Mouse (Mus musculus): Measurements from ENCODE around the gene Ifitm7. TPM values are rescaled to one million over a fixed set of nuclear protein-coding genes. Genes with fewer than 3 reads are reported as not detected.

Gene Ifitm7
- polyA plus RNA-seq, 1 experiment from 2014 or later = 0.22 TPM

DNA sequence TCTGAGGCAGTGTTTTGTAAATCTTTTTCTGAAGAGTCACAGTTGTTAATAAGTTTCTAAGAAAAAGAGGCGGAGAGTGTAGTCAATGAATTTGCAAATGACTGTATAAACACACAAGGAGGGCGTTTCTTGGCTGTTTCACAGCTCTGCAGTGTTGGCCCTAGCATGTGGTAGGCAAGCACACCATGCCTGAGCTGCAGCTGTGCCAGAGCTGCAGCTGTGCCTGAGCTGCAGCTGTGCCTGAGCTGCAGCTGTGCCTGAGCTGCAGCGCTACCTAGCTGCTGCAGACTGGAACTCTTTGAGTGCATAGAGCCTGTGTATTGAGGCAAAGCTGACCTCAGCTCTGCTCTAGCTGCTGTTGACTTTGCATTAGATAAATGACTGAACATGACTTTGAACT is 17.5 kb upstream of the Ifitm7 start:
- peak overlapping the region; percentile 38; the same call in 1 of the 2 replicates for H3K27ac ChIP-seq
- 24% methylated on average over 3 of the region's 3 CpGs for WGBS
- no peaks in the 10 kb centered on the region for H3K27me3 ChIP-seq (ENCODE audit: insufficient read depth, low read length)
- no peaks in the 10 kb centered on the region for H3K36me3 ChIP-seq (ENCODE audit: insufficient read depth, low read length)
- H3K4me1 ChIP-seq (replicated peaks; ENCODE audit: insufficient read depth, low read length) = no peaks in the 10 kb centered on the region
- no peak overlapping the region for H3K4me3 ChIP-seq (replicated peaks; ENCODE audit: low read depth, low read length)
- no peak overlapping the region for H3K9ac ChIP-seq (ENCODE audit: low read depth, low read length)
- H3K9me3 ChIP-seq (replicated peaks; ENCODE audit: low read length) = no peaks in the 10 kb centered on the region
- peak; percentile 68 for ATAC-seq (replicated peaks; ENCODE audit: low FRiP score, low read depth)
- TF ChIP-seq CTCF (IDR thresholded peaks at IDR 0.05; ENCODE audit: low read depth) = peak; percentile 62
- peak; percentile 41 for DNase-seq (ENCODE audit: low spot score)
- H3K4me2 ChIP-seq (ENCODE audit: low read length) = no peak overlapping the region

DNA sequence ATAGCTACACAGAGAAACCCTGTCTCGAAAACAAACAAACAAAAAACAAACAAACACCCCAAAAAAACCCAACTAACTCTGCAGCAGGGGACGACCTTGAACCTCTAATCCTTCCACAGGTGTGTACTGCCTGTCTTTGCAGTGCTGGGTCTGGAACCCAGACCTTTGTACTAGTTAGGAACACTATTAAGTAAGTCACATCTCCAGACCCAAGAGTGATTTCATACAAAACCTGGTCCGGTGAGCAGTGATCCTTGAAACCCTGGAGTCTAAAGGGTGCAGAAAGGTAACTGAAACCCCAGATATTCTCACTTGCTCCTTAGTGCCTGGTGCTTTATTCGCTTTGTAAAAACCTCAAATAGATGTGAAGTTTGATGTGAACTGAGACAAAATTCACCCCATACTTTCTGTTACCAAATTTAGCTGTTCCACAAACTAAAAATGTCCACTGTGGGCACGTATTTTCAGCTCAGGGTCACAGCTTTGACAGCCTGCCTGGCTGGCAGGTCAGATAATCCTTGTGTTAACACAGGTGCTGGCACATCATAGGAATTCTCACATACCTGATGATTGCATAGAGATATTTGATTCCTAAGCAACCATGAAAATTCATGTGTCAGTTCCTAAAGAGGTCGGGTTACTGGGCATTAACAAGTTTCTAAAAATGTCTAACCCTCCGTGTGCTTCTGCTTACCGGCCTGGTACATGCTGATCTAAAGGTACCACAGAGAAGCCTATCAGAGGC is 16.9 kb upstream of the Ifitm7 start:
- ATAC-seq (replicated peaks; ENCODE audit: low FRiP score, low read depth) = 0 out of 2 replicates have a peak, but pooled peaks have one; percentile 11
- no peak overlapping the region for H3K4me3 ChIP-seq (replicated peaks; ENCODE audit: low read depth, low read length)
- no peak overlapping the region for H3K4me2 ChIP-seq (ENCODE audit: low read length)
- H3K9ac ChIP-seq (ENCODE audit: low read depth, low read length) = no peak overlapping the region
- H3K4me1 ChIP-seq (replicated peaks; ENCODE audit: insufficient read depth, low read length) = no peaks in the 10 kb centered on the region
- H3K27me3 ChIP-seq (ENCODE audit: insufficient read depth, low read length) = no peaks in the 10 kb centered on the region
- no peaks in the 10 kb centered on the region for H3K36me3 ChIP-seq (ENCODE audit: insufficient read depth, low read length)
- peak overlapping the region; percentile 38; the same call in 1 of the 2 replicates for H3K27ac ChIP-seq
- no peak for DNase-seq (ENCODE audit: low spot score)
- 53% methylated on average over 8 of the region's 8 CpGs for WGBS
- H3K9me3 ChIP-seq (replicated peaks; ENCODE audit: low read length) = no peaks in the 10 kb centered on the region
- TF ChIP-seq CTCF (IDR thresholded peaks at IDR 0.05; ENCODE audit: low read depth) = no peak

DNA sequence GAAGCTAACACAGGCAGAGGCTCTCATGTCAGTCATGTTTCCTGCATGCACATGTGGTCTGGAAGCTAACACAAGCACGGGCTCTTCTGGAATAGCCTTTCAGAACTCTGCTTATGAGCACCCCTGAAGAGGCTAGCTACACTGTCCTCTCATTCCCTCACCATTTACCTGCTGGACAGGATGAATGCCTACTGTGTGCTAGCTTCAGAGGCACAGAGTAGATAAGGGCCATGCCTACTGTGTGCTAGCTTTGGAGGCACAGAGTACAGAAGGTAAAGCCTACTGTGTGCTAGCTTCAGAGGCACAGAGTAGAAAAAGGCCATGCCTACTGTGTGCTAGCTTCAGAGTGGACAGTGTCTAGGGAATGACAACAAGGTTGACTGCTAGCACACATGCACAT is 7.8 kb upstream of the Ifitm7 start:
- 88% methylated on average over 1 of the region's 1 CpGs for WGBS
- no peak for TF ChIP-seq CTCF (IDR thresholded peaks at IDR 0.05; ENCODE audit: low read depth)
- ATAC-seq (replicated peaks; ENCODE audit: low FRiP score, low read depth) (no peak), DNase-seq (ENCODE audit: low spot score) (no peak)
- Histone ChIP-seq H3K4me2 (ENCODE audit: low read length) (no peak overlapping the region), H3K27ac (no peak overlapping the region), H3K27me3 (ENCODE audit: insufficient read depth, low read length) (no peaks in the 10 kb centered on the region), H3K4me1 (replicated peaks; ENCODE audit: insufficient read depth, low read length) (no peaks in the 10 kb centered on the region), H3K9me3 (replicated peaks; ENCODE audit: low read length) (no peaks in the 10 kb centered on the region), H3K36me3 (ENCODE audit: insufficient read depth, low read length) (no peaks in the 10 kb centered on the region), H3K9ac (ENCODE audit: low read depth, low read length) (no peak overlapping the region), H3K4me3 (replicated peaks; ENCODE audit: low read depth, low read length) (no peak overlapping the region)

DNA sequence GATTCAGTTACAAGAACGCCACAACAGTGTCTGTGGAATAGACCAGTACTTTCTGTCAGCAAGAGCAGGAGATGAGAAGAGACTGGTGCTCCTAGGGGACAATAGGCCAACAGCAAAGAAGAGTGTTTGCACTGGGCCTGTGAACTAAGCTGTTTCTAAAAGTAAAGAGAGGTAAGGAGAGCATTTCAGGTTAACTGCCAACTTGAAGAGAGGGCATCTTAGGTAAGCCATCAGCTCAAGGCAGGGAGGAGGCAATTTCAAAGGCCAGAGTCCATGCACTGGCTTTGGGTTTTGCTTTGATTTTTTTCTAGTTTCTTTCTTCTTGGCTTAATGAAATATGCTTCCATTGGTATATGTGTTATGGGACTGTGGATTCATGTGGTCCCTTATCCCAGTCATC is 7.4 kb upstream of the Ifitm7 start:
- no peaks in the 10 kb centered on the region for H3K36me3 ChIP-seq (ENCODE audit: insufficient read depth, low read length)
- no peaks in the 10 kb centered on the region for H3K27me3 ChIP-seq (ENCODE audit: insufficient read depth, low read length)
- no peak for TF ChIP-seq CTCF (IDR thresholded peaks at IDR 0.05; ENCODE audit: low read depth)
- ATAC-seq (replicated peaks; ENCODE audit: low FRiP score, low read depth) (no peak), DNase-seq (ENCODE audit: low spot score) (no peak)
- H3K4me2 ChIP-seq (ENCODE audit: low read length) = no peak overlapping the region
- no peak overlapping the region for H3K4me3 ChIP-seq (replicated peaks; ENCODE audit: low read depth, low read length)
- H3K4me1 ChIP-seq (replicated peaks; ENCODE audit: insufficient read depth, low read length) = no peaks in the 10 kb centered on the region
- H3K9ac ChIP-seq (ENCODE audit: low read depth, low read length) = no peak overlapping the region
- 77% methylated on average over 1 of the region's 1 CpGs for WGBS
- no peaks in the 10 kb centered on the region for H3K9me3 ChIP-seq (replicated peaks; ENCODE audit: low read length)
- H3K27ac ChIP-seq = no peak overlapping the region

DNA sequence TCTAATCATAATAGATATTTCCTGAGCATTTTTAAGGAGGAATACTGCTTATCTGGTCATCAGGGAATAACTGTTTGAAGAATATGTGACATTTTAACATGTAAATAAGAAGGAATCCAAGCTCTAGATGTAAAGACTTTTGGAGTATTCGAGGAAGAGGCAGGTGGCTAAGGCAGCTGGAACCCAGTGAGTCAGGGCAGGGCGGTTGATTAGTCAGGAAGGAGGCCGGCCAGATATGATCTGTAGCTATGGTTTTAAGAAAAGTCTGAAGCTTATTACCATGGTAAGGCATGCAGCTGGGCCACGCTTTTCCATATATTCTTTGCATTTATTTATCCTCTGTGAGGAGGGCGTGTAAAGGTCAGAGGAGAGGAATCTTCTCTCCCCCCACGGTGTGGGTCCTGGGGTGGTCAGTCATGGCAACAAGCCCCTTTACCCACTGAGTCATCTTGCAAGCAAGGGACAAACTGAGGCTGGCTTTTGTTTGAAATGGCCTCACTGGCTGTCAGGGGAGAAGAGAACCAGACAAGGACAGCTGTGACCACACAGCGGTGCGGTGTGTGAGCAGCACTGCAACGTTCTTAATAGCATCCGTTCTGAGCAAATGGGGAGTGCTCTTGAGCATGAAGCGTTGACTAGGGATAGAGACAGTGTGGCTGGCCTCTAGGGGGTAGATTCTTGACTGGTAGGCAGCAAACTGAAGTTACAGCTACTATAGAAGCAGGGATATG is 6.0 kb upstream of the Ifitm7 start:
- ATAC-seq (replicated peaks; ENCODE audit: low FRiP score, low read depth) (no peak), DNase-seq (ENCODE audit: low spot score) (no peak)
- WGBS = 73% methylated on average over 11 of the region's 11 CpGs
- Histone ChIP-seq H3K4me2 (ENCODE audit: low read length) (no peak overlapping the region), H3K9me3 (replicated peaks; ENCODE audit: low read length) (no peaks in the 10 kb centered on the region), H3K27me3 (ENCODE audit: insufficient read depth, low read length) (no peaks in the 10 kb centered on the region), H3K4me1 (replicated peaks; ENCODE audit: insufficient read depth, low read length) (no peaks in the 10 kb centered on the region), H3K9ac (ENCODE audit: low read depth, low read length) (no peak overlapping the region), H3K36me3 (ENCODE audit: insufficient read depth, low read length) (no peaks in the 10 kb centered on the region), H3K4me3 (replicated peaks; ENCODE audit: low read depth, low read length) (no peak overlapping the region), H3K27ac (no peak overlapping the region)
- no peak for TF ChIP-seq CTCF (IDR thresholded peaks at IDR 0.05; ENCODE audit: low read depth)

DNA sequence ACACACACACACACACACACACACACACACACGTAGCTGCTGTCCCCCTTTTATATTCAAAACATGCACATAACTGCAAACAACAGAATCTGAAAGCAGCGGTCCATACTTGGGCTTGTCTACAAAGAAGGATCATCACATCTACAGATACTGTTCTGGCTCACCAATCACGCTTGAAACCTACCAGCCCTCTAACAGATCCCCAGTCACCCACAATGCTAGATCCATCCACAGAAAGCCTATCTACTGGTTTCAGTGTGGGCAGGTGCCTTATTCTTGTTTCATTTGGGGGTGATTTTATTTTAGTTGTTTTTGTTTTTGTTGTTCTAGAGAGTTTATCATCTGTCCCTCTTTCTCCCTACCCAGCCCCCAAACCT is 503 bp downstream of the Ifitm7 start:
- Histone ChIP-seq H3K27ac (no peak overlapping the region), H3K27me3 (ENCODE audit: insufficient read depth, low read length) (no peaks in the 10 kb centered on the region), H3K4me3 (replicated peaks; ENCODE audit: low read depth, low read length) (peak overlapping the region; percentile 38; the same call in 1 of the 2 replicates), H3K4me2 (ENCODE audit: low read length) (peak overlapping the region; percentile 81), H3K4me1 (replicated peaks; ENCODE audit: insufficient read depth, low read length) (no peaks in the 10 kb centered on the region), H3K9ac (ENCODE audit: low read depth, low read length) (no peak overlapping the region), H3K9me3 (replicated peaks; ENCODE audit: low read length) (no peaks in the 10 kb centered on the region), H3K36me3 (ENCODE audit: insufficient read depth, low read length) (no peaks in the 10 kb centered on the region)
- TF ChIP-seq CTCF (IDR thresholded peaks at IDR 0.05; ENCODE audit: low read depth) = no peak
- WGBS = 65% methylated on average over 3 of the region's 3 CpGs
- DNase-seq (ENCODE audit: low spot score) = no peak
- no peak for ATAC-seq (replicated peaks; ENCODE audit: low FRiP score, low read depth)

All from kidney, postnatal 0 days (tissue).